Mouse (Mus musculus): Measurements from ENCODE around the gene Ehd4. TPM values are rescaled to one million over a fixed set of nuclear protein-coding genes. Genes with fewer than 3 reads are reported as not detected.
A peak's percentile ranks its signal among the peaks of the same experiment; 100 is the strongest.

The Ehd4 gene
- total and polyA plus RNA-seq, 3 experiments, result 25.4 to 65.2 (median 39.1) TPM

- no peak for DNase-seq
Measured at GRCm38 (mm10) chr2:120069466-120069990, 84.9 kb downstream of the Ehd4 start.

DNA sequence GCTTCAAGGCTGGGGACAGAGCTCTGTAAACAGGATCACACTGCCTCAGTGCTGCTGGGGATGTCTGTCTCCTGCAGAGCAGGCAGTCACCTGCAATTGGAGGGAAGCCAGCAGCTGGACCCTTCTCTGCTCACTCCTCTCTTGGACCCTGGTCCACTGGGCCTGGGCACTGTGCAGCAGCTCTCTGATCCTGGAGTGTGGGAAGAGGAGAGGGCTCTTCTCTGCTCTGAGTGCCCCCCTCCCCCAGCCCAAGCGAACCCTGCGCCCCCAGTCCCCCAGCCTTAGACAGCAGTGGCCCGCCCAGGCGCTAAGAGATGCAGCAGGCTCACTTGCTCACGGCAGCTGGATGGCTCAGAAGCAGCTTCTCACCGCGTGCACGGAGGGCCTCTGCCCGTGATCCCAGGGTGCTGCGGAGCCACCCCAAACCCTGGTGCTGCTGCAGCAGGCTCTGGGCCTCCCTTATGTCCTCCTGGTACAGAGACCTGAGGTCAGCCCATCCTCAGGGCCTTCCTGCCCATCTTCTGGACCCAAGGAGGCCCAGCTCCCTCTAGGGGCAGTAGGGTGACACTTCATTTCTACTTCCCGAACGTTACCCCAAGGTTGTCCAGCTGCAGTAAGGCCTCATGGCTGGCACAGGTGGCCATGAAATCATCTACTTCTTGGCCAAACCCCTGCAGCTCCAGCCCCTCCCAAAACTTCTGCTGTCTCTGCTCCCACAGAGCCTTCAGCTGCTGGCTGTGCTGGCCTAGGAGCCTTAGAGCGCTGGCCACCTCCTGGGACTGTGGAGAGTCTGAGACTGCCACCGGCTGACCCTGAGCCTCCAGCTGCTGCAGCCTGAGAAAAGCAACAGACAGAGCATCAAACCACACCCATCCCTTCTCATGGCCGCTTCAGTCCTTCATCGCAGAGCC is 85.6 kb downstream of the Ehd4 start:
- DNase-seq, result peak; percentile 59

GRCm38 (mm10) chr2:120066224-120066623 is 88.2 kb downstream of the Ehd4 start:
- no peak for DNase-seq

GRCm38 (mm10) chr2:120065243-120065642 is 89.2 kb downstream of the Ehd4 start:
- DNase-seq, result no peak

DNA sequence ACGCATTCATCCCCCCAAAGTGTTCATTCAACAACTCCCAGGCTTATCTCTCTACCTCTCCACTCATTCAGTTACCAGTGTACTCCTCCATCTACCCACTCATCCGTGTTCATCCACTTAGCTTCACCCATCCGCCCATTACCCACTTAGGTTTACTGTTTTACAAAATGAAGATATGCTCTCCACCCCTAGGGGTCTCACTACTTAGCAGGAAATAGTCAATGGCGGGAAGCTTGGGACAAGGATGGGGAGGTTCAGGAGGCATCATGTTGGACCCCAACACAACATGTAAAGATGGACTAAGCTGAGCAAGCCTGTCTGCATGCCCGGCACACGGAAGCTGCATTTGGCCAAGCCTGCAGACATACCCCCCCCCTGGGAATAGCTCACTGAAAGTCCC is 89.8 kb downstream of the Ehd4 start:
- no peak for DNase-seq

GRCm38 (mm10) chr2:120062248-120062647 is 92.2 kb downstream of the Ehd4 start:
- no peak for DNase-seq

- DNase-seq, result peak; percentile 30
Measured at GRCm38 (mm10) chr2:120060651-120061050, 93.8 kb downstream of the Ehd4 start.

- no peak for DNase-seq
Measured at GRCm38 (mm10) chr2:120060190-120060589, 94.2 kb downstream of the Ehd4 start.

DNA sequence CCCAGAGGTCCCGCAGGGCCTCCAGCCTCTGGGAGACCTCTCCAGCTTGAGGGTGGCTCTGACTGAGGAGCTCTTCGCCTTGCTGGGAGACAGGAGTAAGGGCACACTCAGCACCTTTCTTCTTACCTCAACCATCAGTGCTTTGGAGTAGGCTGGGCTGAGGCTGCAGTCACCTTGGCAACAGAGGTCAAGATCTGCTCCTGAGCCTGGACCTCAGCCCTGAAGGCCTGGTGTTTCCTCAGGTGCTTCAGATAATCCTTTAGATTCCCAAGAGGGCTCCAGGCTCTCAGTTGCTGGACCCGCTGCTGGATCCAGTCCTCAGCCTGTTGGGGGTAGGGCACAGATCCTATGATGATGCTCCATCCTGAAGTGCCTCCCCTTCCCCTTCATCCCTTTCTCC is 94.9 kb downstream of the Ehd4 start:
- DNase-seq, result no peak

DNA sequence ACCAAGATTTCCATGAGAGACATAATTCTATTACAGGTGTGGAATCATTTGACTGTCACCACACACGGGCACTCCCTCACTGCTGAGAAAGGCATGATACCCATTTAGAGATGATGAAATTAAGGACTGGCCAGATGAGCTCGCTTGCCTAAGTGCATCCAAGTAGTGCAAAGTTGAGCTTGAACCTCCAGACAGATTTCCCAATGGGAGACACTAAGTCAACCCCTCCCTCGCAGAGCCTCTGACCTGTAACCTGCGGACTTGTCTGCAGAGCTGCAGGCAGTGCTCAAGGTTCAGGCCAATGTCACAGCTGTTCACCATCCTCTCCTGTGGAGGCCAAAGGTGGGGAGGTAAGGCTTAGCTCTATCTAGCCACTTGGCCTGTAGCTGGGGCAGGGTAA is 95.6 kb downstream of the Ehd4 start:
- DNase-seq, result peak; percentile 23

DNA sequence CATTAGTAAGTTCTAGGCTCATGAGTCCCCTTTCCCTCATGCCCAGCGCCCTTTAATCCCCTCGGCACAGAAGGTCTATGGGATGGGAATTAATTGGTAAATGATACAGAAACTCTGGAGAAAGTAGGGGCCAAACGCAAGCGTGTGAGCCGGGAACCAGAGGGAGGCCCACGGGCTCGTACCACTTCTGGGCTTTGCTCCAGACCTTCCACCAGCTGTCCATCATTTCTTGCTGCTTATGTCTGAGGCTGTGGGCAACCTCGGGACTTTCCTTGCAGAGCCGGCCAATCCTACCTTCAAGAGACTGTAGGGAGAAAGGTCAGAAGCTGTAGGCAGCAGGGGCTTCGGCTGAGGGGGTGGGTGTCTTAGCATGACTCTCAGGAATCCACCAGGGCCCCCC is 98.5 kb downstream of the Ehd4 start:
- no peak for DNase-seq

DNA sequence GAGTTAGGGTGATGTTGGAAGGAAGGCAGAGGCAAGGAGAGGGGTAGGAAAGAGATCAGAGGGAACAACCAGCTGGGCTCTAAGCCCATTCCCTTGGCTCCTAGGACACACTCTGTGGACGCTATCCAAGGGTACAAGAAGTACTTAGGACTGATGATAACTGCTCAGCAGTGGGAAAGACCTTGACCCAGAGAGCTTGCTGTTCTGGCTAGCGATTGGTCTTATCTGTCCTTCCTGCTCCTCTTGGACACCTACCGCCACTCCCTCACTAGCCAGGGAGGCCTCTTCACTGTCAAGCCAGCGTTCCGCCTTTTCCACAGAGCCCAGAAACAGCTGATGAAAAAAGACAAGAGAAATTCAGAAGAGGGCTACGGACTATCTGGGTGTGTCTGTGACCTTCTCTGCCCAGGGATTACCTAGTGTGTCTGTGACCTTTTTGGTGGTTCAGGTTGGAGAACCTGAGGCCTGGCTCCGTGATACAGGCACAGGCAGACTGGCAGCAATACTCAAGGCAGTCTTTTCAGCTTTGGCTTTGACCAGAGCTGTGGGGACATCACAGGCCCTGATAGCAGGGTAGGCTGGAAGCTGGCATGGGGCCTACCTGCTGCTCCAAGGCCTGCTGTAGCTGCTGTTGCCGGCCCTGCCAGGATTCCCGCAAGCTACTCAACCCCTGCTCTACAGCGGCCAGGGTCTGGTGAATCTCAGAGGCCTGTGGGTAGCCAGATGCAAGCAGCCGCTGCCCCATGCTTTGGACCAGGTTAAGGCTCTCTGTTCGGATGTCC is 99.4 kb downstream of the Ehd4 start:
- peak; percentile 60 for DNase-seq

DNA sequence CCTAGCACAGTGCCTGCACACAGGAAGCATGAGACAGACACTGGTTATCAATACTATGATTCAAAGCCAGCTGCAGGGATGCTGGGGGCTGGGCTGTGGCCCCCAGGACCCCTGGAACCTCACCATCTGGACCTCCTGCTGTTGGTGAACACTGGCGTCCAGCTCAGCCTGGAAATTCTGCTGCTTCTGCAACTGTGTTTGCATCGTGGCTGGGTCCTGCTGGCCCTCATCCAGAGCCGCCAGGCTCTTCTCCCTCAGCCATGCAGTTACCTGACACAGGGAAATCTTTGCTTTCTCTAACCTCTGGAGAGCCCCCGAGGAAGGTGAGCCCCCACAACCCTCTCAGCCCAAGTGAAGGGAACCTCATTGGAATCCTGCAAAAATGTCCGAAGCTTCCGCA is 103.0 kb downstream of the Ehd4 start:
- no peak for DNase-seq

DNA sequence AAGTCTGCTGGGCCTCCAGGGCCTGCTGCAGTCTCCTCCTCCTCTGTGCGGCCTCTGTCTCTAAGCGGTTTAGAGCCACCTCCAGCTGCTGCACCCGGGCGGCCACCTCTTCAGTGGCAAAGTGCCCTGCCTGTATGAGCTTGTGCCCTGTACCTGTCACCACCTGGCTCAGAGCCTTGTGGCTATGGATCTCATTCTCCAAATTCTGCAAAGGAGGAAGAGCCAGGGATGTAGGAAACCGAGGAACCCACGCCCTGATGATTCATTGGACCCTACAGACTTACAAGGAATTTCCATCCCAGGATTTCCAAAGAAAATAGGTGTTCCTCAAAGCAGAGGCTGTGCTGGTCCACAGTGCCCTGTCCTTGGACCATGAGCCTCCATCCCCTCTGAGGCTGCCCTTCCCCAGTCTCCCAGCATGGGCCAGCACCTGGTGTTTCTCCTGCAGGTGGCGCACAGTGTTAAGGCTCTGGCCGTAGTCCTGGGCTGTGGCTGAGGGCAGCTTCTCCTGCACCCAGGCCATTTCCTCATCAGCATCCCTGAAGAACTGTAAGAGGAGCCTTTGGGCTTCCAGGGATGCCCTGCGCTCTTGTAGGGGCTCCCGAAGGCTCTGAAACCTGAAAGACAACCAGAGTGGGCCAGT is 104.7 kb downstream of the Ehd4 start:
- peak; percentile 48 for DNase-seq

- DNase-seq, result no peak
Measured at GRCm38 (mm10) chr2:120048173-120048572, 106.2 kb downstream of the Ehd4 start.

- DNase-seq, result no peak
Measured at GRCm38 (mm10) chr2:120046486-120047310, 107.7 kb downstream of the Ehd4 start.

GRCm38 (mm10) chr2:120044676-120045075 is 109.7 kb downstream of the Ehd4 start:
- no peak for DNase-seq

- peak; percentile 30 for DNase-seq
Measured at GRCm38 (mm10) chr2:120044101-120044603, 110.3 kb downstream of the Ehd4 start.

DNA sequence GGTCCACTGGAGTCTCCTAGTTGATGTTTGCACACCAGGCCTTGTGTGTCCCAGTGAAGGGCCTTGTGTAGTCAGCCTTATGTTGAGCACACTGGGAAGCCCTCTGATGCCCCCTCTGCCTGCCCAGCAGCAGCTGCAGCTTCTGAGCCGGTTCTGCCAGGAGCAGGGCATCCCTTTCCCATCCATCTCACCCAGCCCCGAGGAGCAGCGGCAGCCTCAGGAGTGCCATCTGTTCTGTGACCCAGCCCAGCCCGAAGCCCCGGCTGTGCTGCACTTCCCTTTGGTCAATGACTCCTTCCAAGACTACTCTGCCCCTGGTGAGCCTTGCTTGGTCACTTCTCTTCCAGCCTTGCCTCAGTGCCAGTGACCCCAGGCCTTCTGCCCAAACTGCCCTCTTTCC is 113.4 kb downstream of the Ehd4 start:
- no peak for DNase-seq

Measured in adrenal gland, adult 2 months (tissue).